Mouse (Mus musculus) embryonic facial prominence, embryonic 11.5 days (tissue): ENCODE results near the gene Ccdc27. TPM values are rescaled to one million over a fixed set of nuclear protein-coding genes. Genes with fewer than 3 reads are reported as not detected.
A peak's percentile ranks its signal among the peaks of the same experiment; 100 is the strongest.

ENCODE experiments used
- ATAC-seq: fragments of 200-750 bp; cut with Nextera tagmentation; replicated peaks from 2 replicates; pipeline ENCODE4 v1.8.0; 2017; ENCODE audit warnings: low read depth; ENCODE audit not compliant: insufficient number of reproducible peaks, low FRiP score, low TSS enrichment
- DNase-seq: peaks from one replicate; pipeline ENCODE4 v3.0.0-alpha.2; 2015; ENCODE audit warnings: low spot score
- H3K27ac ChIP-seq: fragments of 300-500 bp; sonication (generic); replicated peaks from 2 replicates; pipeline ENCODE4 v1.5.1; 2014; ENCODE audit warnings: mild to moderate bottlenecking, low read depth, low read length, control low read depth
- H3K27me3 ChIP-seq: fragments of 300-500 bp; sonication (generic); 2 replicates; pipeline ENCODE4 v1.6.1; 2014; ENCODE audit warnings: mild to moderate bottlenecking, low read length, moderate library complexity, mixed read lengths; ENCODE audit not compliant: control insufficient read depth, insufficient read depth
- H3K36me3 ChIP-seq: fragments of 300-500 bp; sonication (generic); replicated peaks from 2 replicates; pipeline ENCODE4 v1.6.1; 2014; ENCODE audit warnings: low read depth, mild to moderate bottlenecking, low read length, moderate library complexity, mixed read lengths; ENCODE audit not compliant: control insufficient read depth, insufficient read depth
- H3K4me1 ChIP-seq: fragments of 300-500 bp; sonication (generic); 2 replicates; pipeline ENCODE4 v1.6.1; 2014; ENCODE audit warnings: low read length, mixed read lengths; ENCODE audit not compliant: control insufficient read depth, insufficient read depth
- H3K4me2 ChIP-seq: fragments of 300-500 bp; sonication (generic); 2 replicates; pipeline ENCODE4 v1.6.1; 2014; ENCODE audit warnings: low read depth, mild to moderate bottlenecking, control low read depth, low read length, moderate library complexity
- H3K4me3 ChIP-seq: fragments of 300-500 bp; sonication (generic); 2 replicates; pipeline ENCODE4 v1.5.1; 2014; ENCODE audit warnings: low read depth, low read length, control low read depth
- H3K9ac ChIP-seq: fragments of 300-500 bp; sonication (generic); replicated peaks from 2 replicates; pipeline ENCODE4 v1.6.1; 2014; ENCODE audit warnings: mild to moderate bottlenecking, control low read depth, low read length
- H3K9me3 ChIP-seq: fragments of 300-500 bp; sonication (generic); replicated peaks from 2 replicates; pipeline ENCODE4 v1.6.1; 2016; ENCODE audit warnings: mild to moderate bottlenecking, low read length, inconsistent platforms, mixed read lengths; ENCODE audit not compliant: control insufficient read depth
- WGBS: fragments of 180-500 bp; shearing (Covaris S2); extraction: QIAGEN DNeasy Blood & Tissue Kit; methylation state at CpG from one replicate; pipeline ENCODE4 v1.1.7; 2014; 5-methylcytosine and 5-hydroxymethylcytosine counted together
- polyA plus RNA-seq: library from polyadenylated mRNA; unstranded; fragments of >200 nt; fragmentation: Nextera tagmentation; extraction: Ambion mirVana; gene quantifications from 2 replicates; pipeline ENCODE4 v1.2.1, GENCODE M21; 2014

Gene Ccdc27
- polyA plus RNA-seq, 1 experiment from 2014 or later: not detected

DNA sequence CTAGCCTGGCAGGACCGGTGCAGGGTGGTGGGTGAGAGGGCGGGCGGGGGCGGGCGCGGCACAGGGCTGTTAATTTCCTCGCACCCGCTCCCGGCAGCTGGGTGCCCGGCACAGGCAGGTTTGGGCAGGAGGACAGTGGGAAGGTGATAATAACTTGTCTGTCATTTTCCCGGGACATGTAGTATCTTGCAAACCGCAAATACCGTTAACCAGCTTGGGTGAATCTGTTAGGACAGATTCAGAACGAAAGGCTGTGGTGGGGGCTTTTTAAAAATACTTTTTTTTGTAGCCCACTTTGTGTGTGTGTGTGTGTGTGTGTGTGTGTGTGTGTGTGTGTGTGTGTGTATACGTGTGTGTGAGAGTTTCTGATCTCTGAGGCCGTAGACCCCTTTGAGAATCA, 29.5 kb upstream of the Ccdc27 start:
- no peak overlapping the region for H3K9ac ChIP-seq
- no peak overlapping the region for H3K27ac ChIP-seq
- 25% methylated on average over 10 of the region's 16 CpGs for WGBS
- no peaks in the 10 kb centered on the region for H3K9me3 ChIP-seq
- H3K27me3 ChIP-seq: peaks cover 16% of the 10 kb centered on the region
- no peaks in the 10 kb centered on the region for H3K36me3 ChIP-seq
- no peak overlapping the region for H3K4me2 ChIP-seq
- H3K4me3 ChIP-seq: no peak overlapping the region
- peak; percentile 12 for DNase-seq
- no peaks in the 10 kb centered on the region for H3K4me1 ChIP-seq
- ATAC-seq: no peak

DNA sequence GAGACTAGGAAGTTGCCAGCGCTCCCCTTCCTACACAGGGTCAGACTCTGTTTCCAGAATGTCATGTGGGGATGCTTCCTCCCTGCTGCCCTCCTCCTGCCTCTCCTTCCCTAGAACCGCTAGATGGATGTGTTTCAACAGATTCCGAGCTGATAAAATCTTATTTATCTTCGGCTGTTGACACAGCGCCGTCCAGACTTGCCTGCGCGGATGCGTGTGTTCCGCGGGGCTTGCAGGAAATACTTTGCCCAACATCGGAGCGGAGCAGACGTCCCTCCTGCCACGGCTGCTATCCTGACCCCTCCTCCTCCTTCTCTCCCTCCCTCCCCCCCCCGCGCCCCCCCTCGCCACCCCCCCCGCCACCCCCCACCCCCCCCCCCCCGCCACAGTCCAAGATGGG, 29.0 kb upstream of the Ccdc27 start:
- H3K36me3 ChIP-seq: no peaks in the 10 kb centered on the region
- H3K4me1 ChIP-seq: no peaks in the 10 kb centered on the region
- WGBS: 3% methylated on average over 15 of the region's 20 CpGs
- no peak overlapping the region for H3K4me2 ChIP-seq
- DNase-seq: peak; percentile 14
- no peak overlapping the region for H3K4me3 ChIP-seq
- H3K9me3 ChIP-seq: no peaks in the 10 kb centered on the region
- ATAC-seq: no peak
- peaks cover 16% of the 10 kb centered on the region for H3K27me3 ChIP-seq
- H3K9ac ChIP-seq: no peak overlapping the region
- no peak overlapping the region for H3K27ac ChIP-seq

GRCm38 (mm10) chr4:154070896-154071295, 28.4 kb upstream of the Ccdc27 start:
- H3K27me3 ChIP-seq: peaks cover 16% of the 10 kb centered on the region
- ATAC-seq: peak; percentile 25; the same call in 1 of the 2 replicates
- no peak overlapping the region for H3K9ac ChIP-seq

GRCm38 (mm10) chr4:154064827-154065773, 22.6 kb upstream of the Ccdc27 start:
- Histone ChIP-seq H3K4me2 (no peak overlapping the region), H3K9me3 (no peaks in the 10 kb centered on the region), H3K36me3 (no peaks in the 10 kb centered on the region), H3K4me3 (no peak overlapping the region), H3K27ac (no peak overlapping the region), H3K9ac (no peak overlapping the region), H3K4me1 (no peaks in the 10 kb centered on the region), H3K27me3 (no peaks in the 10 kb centered on the region)
- DNase-seq (peak; percentile 69), ATAC-seq (no peak; the same call in 1 of the 2 replicates)
- WGBS: 65% methylated on average over 14 of the region's 14 CpGs

More at GRCm38 (mm10) chr4:154070896-154071295, 28.4 kb upstream of the Ccdc27 start:
- DNase-seq: peak; percentile 71
- Histone ChIP-seq H3K9me3 (no peaks in the 10 kb centered on the region), H3K36me3 (no peaks in the 10 kb centered on the region), H3K4me3 (no peak overlapping the region), H3K4me2 (no peak overlapping the region), H3K4me1 (no peaks in the 10 kb centered on the region), H3K27ac (no peak overlapping the region)
- WGBS: 1% methylated on average over 5 of the region's 5 CpGs

DNA sequence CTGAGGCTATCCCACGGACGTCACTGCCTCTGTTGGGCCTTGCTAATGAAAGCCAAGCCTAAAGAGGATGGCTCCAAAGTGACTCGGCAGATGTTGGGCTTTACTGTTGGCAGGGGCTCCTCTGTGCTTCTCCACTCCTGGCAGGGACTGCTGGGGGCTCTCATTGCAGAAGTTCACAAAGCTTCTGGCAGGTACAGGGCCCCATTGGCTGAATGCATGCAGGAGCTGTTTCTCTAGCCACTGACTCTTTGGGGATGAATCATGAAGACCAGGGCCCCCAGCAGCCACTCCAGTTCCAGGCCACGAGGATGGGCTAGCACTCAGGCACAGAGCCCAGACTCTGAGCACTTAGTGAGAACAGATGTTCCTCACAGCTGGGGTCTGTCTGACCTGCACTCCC, 15.2 kb upstream of the Ccdc27 start:
- H3K27me3 ChIP-seq: no peaks in the 10 kb centered on the region
- ATAC-seq (no peak), DNase-seq (no peak)
- 59% methylated on average over 4 of the region's 4 CpGs for WGBS
- H3K4me3 ChIP-seq: no peak overlapping the region
- no peak overlapping the region for H3K9ac ChIP-seq
- no peaks in the 10 kb centered on the region for H3K36me3 ChIP-seq
- H3K4me1 ChIP-seq: no peaks in the 10 kb centered on the region
- H3K27ac ChIP-seq: no peak overlapping the region
- no peak overlapping the region for H3K4me2 ChIP-seq
- H3K9me3 ChIP-seq: no peaks in the 10 kb centered on the region

DNA sequence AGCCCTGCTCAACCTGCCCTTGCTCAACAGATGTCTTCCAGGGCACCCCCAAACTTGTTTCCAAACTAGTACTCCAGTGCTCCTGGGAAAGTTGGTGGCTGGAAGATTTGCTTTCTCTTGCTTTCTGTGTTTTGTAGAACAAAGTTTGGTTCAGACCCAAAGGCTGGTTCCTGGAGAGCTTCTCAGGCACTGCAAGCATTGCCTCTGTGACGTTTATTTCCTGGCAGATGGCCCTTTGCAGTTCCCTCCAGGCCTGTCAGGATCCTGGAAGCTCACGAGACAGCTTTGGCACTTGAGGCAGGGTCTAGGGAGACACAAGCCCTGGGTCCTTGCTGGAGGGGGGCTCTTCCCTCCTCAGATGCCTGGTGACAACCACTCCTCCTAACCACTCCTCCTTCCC, 14.2 kb upstream of the Ccdc27 start:
- H3K27ac ChIP-seq: no peak overlapping the region
- DNase-seq: no peak
- no peak for ATAC-seq
- H3K36me3 ChIP-seq: no peaks in the 10 kb centered on the region
- 57% methylated on average over 2 of the region's 2 CpGs for WGBS
- H3K4me1 ChIP-seq: no peaks in the 10 kb centered on the region
- no peaks in the 10 kb centered on the region for H3K27me3 ChIP-seq
- H3K9ac ChIP-seq: no peak overlapping the region
- no peak overlapping the region for H3K4me2 ChIP-seq
- no peak overlapping the region for H3K4me3 ChIP-seq
- no peaks in the 10 kb centered on the region for H3K9me3 ChIP-seq

DNA sequence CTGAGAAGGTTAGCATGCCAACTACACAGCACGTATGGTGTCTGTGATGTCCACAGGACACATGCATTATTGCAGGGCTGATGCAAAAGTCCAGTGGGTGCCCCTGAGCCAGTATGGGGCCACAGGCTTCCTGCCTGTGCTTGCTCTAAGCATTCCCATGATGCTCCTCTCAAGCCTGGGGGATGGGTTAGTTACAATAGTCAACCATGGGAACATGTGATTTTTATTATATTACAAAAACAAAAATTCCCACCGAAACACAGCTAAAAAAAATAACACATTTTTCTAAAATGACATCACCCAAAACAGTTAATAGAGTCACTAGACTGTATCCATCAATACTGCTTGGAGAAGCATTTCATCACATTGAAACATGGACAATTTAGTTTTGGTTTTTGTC, 13.6 kb upstream of the Ccdc27 start:
- 52% methylated on average over 2 of the region's 2 CpGs for WGBS
- ATAC-seq: no peak
- H3K27ac ChIP-seq: no peak overlapping the region

DNA sequence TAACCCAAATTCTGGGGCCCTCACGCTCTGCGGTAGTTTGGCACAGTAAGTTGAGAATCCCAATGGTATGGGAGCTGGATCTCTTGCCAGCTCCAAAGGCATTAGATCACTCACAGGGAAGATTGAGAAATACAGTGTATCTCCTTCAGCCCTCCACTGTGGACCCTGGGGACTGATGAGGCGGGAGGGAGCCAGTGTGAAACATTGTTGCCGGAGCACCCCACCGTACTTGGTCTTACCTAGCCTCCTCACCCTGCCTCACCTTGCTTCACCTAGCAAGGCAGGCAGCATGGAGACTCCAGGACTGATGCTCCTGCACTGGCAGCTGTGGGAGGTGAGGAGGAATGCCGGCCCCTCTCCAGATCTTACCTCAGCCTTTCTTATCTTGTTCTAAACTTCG, 13.0 kb upstream of the Ccdc27 start:
- Histone ChIP-seq H3K4me1 (no peaks in the 10 kb centered on the region), H3K36me3 (no peaks in the 10 kb centered on the region), H3K4me3 (no peak overlapping the region), H3K9ac (no peak overlapping the region), H3K4me2 (no peak overlapping the region), H3K27me3 (no peaks in the 10 kb centered on the region), H3K9me3 (no peaks in the 10 kb centered on the region), H3K27ac (no peak overlapping the region)
- DNase-seq (no peak), ATAC-seq (no peak)
- 87% methylated on average over 7 of the region's 7 CpGs for WGBS

More for the DNA sequence above, 13.6 kb upstream of the Ccdc27 start:
- no peaks in the 10 kb centered on the region for H3K36me3 ChIP-seq
- no peak overlapping the region for H3K4me3 ChIP-seq
- no peaks in the 10 kb centered on the region for H3K27me3 ChIP-seq
- no peak overlapping the region for H3K4me2 ChIP-seq
- no peaks in the 10 kb centered on the region for H3K4me1 ChIP-seq
- H3K9ac ChIP-seq: no peak overlapping the region
- H3K9me3 ChIP-seq: no peaks in the 10 kb centered on the region
- DNase-seq: peak; percentile 16
